Mouse (Mus musculus) bone marrow macrophage, adult 2 months (primary cell): ENCODE results near the gene Rap1gds1.

Experiments used
- CTCF ChIP-seq: IDR thresholded peaks from 2 replicates; pipeline ENCODE4 v1.5.1; 2012; ENCODE audit warnings: low read depth, mild to moderate bottlenecking, low read length, moderate library complexity
- POLR2A ChIP-seq: IDR thresholded peaks from 2 replicates; pipeline ENCODE4 v1.6.1; 2012; ENCODE audit warnings: mild to moderate bottlenecking, low read depth, low read length, borderline replicate concordance

DNA sequence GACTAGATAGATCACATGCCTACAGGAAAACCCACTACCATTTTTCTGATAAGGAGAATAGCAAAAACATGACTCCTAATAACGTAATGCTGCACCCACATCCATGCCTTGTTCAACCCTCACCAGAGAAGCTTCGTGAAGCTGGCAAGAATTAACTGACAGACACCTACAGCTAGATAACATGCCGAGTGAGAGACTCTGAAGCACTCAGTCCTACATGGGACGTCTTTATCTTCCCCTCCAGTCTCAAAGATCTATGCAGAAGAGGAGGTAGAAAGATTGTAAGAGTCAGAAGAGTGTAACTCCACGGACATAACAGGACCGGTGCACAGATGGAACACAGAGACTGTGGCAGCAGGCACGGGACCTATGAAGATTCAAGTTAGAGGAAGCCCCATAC is 85.9 kb downstream of the Rap1gds1 start:
- TF ChIP-seq CTCF (no peak), POLR2A (no peak)
